Mouse (Mus musculus): ENCODE results near the gene Eri3. TPM values are rescaled to one million over a fixed set of nuclear protein-coding genes. Genes with fewer than 3 reads are reported as not detected.

The Eri3 gene
- polyA plus RNA-seq, 1 experiment from 2014 or later: 279 TPM

DNA sequence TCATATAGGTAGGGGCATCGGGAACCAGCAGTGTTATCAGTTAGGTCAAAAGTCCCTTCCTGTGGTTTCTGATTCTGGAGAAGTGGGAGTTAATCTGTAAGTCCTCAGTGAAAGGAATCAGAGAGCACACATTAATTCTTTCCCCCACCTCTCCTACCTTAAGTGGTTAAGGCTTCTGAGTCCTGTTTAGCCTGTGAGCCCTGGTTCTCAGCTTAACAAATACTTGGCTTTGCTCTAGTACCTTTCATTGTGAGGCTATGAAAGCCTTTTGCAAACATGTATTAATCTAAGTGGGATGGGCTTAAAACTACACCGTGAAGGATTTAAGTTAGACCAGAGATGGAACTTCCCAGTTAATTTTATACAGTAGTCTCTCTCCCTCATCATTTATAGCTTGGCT lies 35.8 kb downstream of the Eri3 start:
- H3K9ac ChIP-seq: no peak overlapping the region
- 0 out of 2 replicates have a peak, but pooled peaks cover 4% of the 10 kb centered on the region for H3K36me3 ChIP-seq (replicated peaks)
- peaks cover 19% of the 10 kb centered on the region for H3K4me1 ChIP-seq
- ATAC-seq (replicated peaks): no peak
- H3K4me3 ChIP-seq: no peak overlapping the region
- no peaks in the 10 kb centered on the region for H3K27me3 ChIP-seq (replicated peaks)
- H3K9me3 ChIP-seq: no peaks in the 10 kb centered on the region
- WGBS: 72% methylated on average over 2 of the region's 2 CpGs
- H3K27ac ChIP-seq: no peak overlapping the region
- no peak overlapping the region for H3K4me2 ChIP-seq

DNA sequence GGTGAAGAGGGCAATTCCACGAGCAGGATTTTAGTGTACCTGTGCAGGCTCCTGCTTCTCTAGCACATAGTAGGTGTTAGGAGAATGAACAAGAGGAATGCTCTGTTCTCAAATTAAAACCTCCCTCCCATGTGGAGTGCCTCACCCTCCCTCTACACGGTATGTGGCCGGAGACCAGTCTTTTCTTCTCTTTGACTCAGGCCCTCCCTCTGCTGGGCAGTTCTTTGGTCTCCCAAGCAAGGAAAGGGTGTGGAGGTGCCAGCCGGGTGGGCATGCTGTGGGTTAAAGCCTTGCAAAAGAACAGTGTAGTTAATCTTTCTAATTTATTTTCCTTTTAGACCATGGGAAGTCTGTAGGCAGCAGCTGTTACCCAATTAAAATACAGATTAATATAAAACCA lies 37.3 kb downstream of the Eri3 start:
- 13% methylated on average over 4 of the region's 4 CpGs for WGBS
- peaks cover 16% of the 10 kb centered on the region for H3K4me1 ChIP-seq
- no peaks in the 10 kb centered on the region for H3K27me3 ChIP-seq (replicated peaks)
- H3K9me3 ChIP-seq: no peaks in the 10 kb centered on the region
- no peak overlapping the region for H3K4me2 ChIP-seq
- H3K4me3 ChIP-seq: no peak overlapping the region
- peaks cover 4% of the 10 kb centered on the region; the same call in 1 of the 2 replicates for H3K36me3 ChIP-seq (replicated peaks)
- no peak overlapping the region for H3K27ac ChIP-seq
- 0 out of 2 replicates have a peak, but pooled peaks have one; percentile 19 for ATAC-seq (replicated peaks)
- no peak overlapping the region for H3K9ac ChIP-seq

DNA sequence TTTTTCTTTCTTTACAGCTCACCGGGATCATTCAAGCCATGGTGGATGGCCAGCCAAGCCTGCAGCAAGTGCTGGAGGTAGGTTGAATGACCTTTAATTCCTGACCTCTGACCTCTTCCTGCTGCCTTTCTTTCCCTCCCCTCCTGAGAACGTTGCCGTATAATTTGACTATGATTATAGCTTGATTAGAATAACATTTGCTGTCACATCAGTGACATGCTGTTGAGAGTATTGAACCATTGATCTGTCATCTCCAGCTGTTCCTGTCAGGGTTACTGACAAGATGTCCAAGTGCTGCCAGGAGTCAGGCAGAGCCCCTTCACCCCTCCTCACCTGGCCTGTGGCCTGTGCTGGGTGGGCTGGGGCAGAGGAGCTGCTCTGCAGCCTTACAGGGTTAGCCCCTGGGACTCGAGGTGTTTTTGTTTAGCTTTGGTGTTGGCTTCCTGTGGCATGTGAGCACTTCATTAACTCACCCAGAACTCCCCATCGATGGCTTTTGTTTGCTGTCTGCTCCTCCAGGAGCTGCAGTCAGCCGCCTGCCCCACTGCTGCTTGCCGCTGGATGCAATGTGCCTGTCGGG lies 39.0 kb downstream of the Eri3 start:
- peak overlapping the region; percentile 49; the same call in 1 of the 2 replicates for H3K27ac ChIP-seq
- no peak overlapping the region; the same call in 1 of the 2 replicates for H3K9ac ChIP-seq
- 17% methylated on average over 8 of the region's 8 CpGs for WGBS

DNA sequence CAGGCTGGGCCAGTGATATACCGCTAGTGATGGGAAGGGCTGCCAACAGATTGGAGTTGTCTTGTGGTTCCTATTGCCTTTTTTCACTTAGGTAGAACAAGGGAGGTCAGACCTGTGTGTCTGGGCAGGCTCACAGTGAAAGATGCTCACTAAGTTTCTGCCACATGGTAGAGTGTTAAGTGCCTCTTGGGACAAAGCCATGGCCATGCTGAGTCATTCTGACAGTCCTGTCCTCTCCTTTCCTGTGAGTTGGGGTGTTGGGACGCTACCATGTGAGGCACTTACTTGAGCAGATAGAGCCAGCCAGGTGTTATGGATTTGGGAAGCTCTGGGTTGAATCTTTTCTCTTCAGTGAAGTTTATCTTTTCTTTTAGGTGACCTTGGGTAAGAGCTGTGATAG lies 40.6 kb downstream of the Eri3 start:
- H3K9me3 ChIP-seq: no peaks in the 10 kb centered on the region
- H3K4me2 ChIP-seq: no peak overlapping the region
- no peaks in the 10 kb centered on the region for H3K27me3 ChIP-seq (replicated peaks)
- H3K9ac ChIP-seq: no peak overlapping the region
- H3K4me1 ChIP-seq: peaks cover 18% of the 10 kb centered on the region
- peaks cover 6% of the 10 kb centered on the region; the same call in 1 of the 2 replicates for H3K36me3 ChIP-seq (replicated peaks)
- no peak overlapping the region for H3K27ac ChIP-seq
- no peak for ATAC-seq (replicated peaks)
- no peak overlapping the region for H3K4me3 ChIP-seq
- 95% methylated on average over 2 of the region's 2 CpGs for WGBS

More for the DNA sequence above, 39.0 kb downstream of the Eri3 start:
- no peak for ATAC-seq (replicated peaks)
- no peaks in the 10 kb centered on the region for H3K27me3 ChIP-seq (replicated peaks)
- peaks cover under 1% of the 10 kb centered on the region; the same call in 1 of the 2 replicates for H3K36me3 ChIP-seq (replicated peaks)
- no peak overlapping the region for H3K4me2 ChIP-seq
- no peaks in the 10 kb centered on the region for H3K9me3 ChIP-seq
- peaks cover 16% of the 10 kb centered on the region for H3K4me1 ChIP-seq
- H3K4me3 ChIP-seq: no peak overlapping the region

- Histone ChIP-seq H3K36me3 (replicated peaks) (peaks cover 6% of the 10 kb centered on the region; the same call in 1 of the 2 replicates), H3K27me3 (replicated peaks) (no peaks in the 10 kb centered on the region), H3K4me1 (peaks cover 18% of the 10 kb centered on the region), H3K9ac (no peak overlapping the region), H3K27ac (no peak overlapping the region), H3K9me3 (no peaks in the 10 kb centered on the region), H3K4me3 (no peak overlapping the region), H3K4me2 (no peak overlapping the region)
- WGBS: 83% methylated on average over 5 of the region's 5 CpGs
- no peak for ATAC-seq (replicated peaks)
These were observed 42.0 kb downstream of the Eri3 start for GRCm38 (mm10) chr4:117592206-117592605.

DNA sequence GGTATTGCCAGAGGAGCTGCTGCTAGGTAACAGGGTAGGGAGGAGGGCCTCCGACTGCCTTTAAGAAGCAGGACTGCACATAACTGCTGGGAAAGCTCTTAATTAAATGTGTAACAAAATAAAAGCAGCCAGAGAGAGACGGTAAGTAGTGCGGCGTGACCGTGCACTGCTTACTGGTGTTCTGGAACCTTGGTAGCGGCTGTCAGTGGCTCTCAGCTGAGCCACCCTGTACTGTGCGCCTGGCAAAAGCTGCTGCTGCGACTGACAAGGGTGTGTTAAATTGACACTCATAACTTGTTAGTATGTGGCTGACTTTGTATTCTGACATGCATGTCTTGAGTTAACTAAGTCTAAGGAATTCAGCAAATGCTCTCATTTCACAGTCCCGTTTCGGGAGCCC lies 45.1 kb downstream of the Eri3 start:
- no peak overlapping the region for H3K9ac ChIP-seq
- ATAC-seq (replicated peaks): peak; percentile 68; the same call in 1 of the 2 replicates
- no peak overlapping the region for H3K4me3 ChIP-seq
- H3K27me3 ChIP-seq (replicated peaks): no peaks in the 10 kb centered on the region
- H3K27ac ChIP-seq: no peak overlapping the region
- H3K9me3 ChIP-seq: no peaks in the 10 kb centered on the region
- H3K4me1 ChIP-seq: peaks cover 5% of the 10 kb centered on the region; the same call in 1 of the 2 replicates
- 69% methylated on average over 10 of the region's 10 CpGs for WGBS
- H3K36me3 ChIP-seq (replicated peaks): peaks cover 6% of the 10 kb centered on the region; the same call in 1 of the 2 replicates
- H3K4me2 ChIP-seq: no peak overlapping the region

DNA sequence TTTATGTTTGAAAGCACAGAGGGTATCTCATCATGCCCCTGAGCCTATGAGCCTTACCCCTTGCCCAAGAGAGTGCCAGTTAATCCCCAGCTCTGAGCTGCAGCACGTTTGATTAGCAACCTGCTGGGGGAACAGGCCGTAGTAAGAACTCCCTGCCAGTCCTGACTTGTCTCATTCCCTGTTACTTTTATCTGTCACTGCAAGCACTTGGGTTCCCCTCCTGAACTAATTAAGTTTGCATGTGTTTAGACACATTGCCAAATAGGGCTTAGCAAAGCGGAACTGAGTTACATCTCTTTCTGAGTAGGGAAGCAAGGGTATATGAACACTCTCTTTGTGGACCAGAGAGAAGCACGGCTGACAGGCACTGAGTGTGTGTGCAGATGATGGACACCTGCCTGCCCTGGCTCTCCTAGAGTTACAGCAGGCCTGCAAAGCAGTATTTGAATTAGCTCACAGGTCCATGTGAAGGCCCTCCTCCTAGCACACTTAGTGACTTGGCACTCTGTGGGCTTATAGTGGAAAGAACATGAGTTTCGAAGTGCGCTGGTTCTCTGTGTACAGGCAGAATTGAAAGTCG lies 49.9 kb downstream of the Eri3 start:
- no peaks in the 10 kb centered on the region for H3K9me3 ChIP-seq
- peak; percentile 21; the same call in 1 of the 2 replicates for ATAC-seq (replicated peaks)
- H3K36me3 ChIP-seq (replicated peaks): no peaks in the 10 kb centered on the region
- no peak overlapping the region for H3K9ac ChIP-seq
- no peak overlapping the region for H3K4me3 ChIP-seq
- no peak overlapping the region for H3K4me2 ChIP-seq
- H3K4me1 ChIP-seq: peaks cover 28% of the 10 kb centered on the region
- peak overlapping the region; percentile 36; the same call in 1 of the 2 replicates for H3K27ac ChIP-seq
- H3K27me3 ChIP-seq (replicated peaks): no peaks in the 10 kb centered on the region
- 48% methylated on average over 7 of the region's 7 CpGs for WGBS

DNA sequence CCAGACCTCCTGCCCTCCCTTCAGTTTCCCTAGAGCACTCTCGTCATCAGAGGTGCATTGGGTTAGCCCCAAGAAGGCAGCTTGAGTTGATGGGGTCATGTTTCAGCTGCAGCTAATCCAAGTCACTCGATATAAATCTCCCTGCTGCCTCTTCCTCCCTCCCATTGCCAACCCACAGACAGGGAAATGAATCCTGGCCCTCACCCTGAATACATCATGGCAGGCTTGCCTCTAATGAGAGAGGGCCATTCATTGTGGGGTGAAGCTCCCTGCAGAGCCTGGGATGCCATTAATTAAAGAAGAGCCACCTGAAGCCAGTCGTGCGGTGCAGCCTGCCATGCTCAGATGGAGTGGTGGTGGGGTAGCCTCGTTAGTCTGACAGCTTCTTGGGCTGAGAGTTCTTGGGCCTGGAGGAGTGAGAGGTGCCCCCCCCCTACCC lies 51.2 kb downstream of the Eri3 start:
- H3K4me1 ChIP-seq: peaks cover 41% of the 10 kb centered on the region
- no peak; the same call in 1 of the 2 replicates for ATAC-seq (replicated peaks)

DNA sequence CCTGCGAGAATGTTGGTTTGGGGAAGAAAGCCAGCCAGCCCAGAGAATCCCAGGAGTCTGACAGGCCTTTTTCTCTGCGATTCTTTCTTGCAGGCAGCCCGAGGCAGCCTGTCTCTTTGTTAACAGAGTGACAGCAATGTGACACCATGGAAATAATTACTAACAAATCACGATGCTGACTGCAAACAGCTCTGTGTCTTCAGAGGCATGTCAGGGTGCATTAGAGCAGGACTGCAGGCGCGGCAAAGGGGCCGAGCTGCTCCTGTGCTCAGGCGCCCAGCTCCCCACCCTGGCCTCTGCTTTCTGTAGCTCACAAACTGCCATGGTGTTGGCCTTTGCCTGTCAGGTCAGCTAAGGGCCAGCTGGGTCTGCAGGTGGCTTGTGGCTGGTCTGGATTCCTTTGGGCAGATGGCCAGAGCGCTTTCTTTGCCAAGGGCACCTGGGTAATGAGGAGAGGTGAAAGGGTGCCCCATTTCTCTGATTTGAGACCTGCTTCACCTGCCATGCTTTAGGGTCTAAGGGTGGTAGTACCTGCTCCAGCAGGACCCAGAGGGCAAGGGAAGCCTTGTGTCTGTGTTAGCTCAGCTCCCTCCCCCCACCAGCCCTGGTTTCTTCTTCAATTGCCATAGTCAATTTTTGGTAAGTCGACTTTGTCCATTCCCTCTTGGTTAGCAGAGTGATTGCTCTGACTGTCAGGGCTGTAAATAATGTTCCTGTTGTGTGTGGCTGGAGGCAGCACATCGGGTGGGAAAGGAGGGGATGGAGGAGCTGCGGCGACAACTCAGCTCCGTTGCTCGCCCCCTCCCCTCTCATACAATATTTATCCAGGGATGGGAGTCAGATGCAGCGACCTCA lies 55.2 kb downstream of the Eri3 start:
- Histone ChIP-seq H3K27ac (peak overlapping the region; percentile 77), H3K9me3 (no peaks in the 10 kb centered on the region), H3K36me3 (replicated peaks) (no peaks in the 10 kb centered on the region), H3K4me2 (no peak overlapping the region), H3K4me1 (peaks cover 45% of the 10 kb centered on the region), H3K9ac (no peak overlapping the region), H3K27me3 (replicated peaks) (no peaks in the 10 kb centered on the region), H3K4me3 (no peak overlapping the region)
- WGBS: 28% methylated on average over 16 of the region's 16 CpGs
- peak; percentile 73; the same call in 1 of the 2 replicates for ATAC-seq (replicated peaks)

More for the DNA sequence above, 51.2 kb downstream of the Eri3 start:
- Histone ChIP-seq H3K4me2 (no peak overlapping the region), H3K9ac (no peak overlapping the region), H3K4me3 (no peak overlapping the region), H3K36me3 (replicated peaks) (no peaks in the 10 kb centered on the region), H3K9me3 (no peaks in the 10 kb centered on the region), H3K27ac (0 out of 2 replicates have a peak overlapping the region, but pooled peaks have one; percentile 10), H3K27me3 (replicated peaks) (no peaks in the 10 kb centered on the region)
- WGBS: 17% methylated on average over 5 of the region's 5 CpGs

GRCm38 (mm10) chr4:117605954-117606227 lies 55.7 kb downstream of the Eri3 start:
- 29% methylated on average over 1 of the region's 1 CpGs for WGBS
- H3K27ac ChIP-seq: peak overlapping the region; percentile 77
- no peaks in the 10 kb centered on the region for H3K36me3 ChIP-seq (replicated peaks)
- H3K4me1 ChIP-seq: peaks cover 41% of the 10 kb centered on the region
- H3K27me3 ChIP-seq (replicated peaks): no peaks in the 10 kb centered on the region
- H3K4me2 ChIP-seq: no peak overlapping the region
- H3K4me3 ChIP-seq: no peak overlapping the region
- no peak overlapping the region for H3K9ac ChIP-seq
- H3K9me3 ChIP-seq: no peaks in the 10 kb centered on the region
- no peak for ATAC-seq (replicated peaks)

GRCm38 (mm10) chr4:117606831-117607610 lies 56.9 kb downstream of the Eri3 start:
- H3K27me3 ChIP-seq (replicated peaks): no peaks in the 10 kb centered on the region
- ATAC-seq (replicated peaks): no peak
- no peak overlapping the region for H3K27ac ChIP-seq
- no peaks in the 10 kb centered on the region; the same call in 1 of the 2 replicates for H3K36me3 ChIP-seq (replicated peaks)
- no peak overlapping the region for H3K4me2 ChIP-seq
- H3K9ac ChIP-seq: no peak overlapping the region
- peaks cover 31% of the 10 kb centered on the region for H3K4me1 ChIP-seq
- 86% methylated on average over 5 of the region's 5 CpGs for WGBS
- H3K9me3 ChIP-seq: no peaks in the 10 kb centered on the region
- no peak overlapping the region for H3K4me3 ChIP-seq

Measured in midbrain, embryonic 15.5 days (tissue).